Mouse (Mus musculus): Measurements from ENCODE around the gene Lmf1. TPM values are rescaled to one million over a fixed set of nuclear protein-coding genes. Genes with fewer than 3 reads are reported as not detected.

The Lmf1 gene
- polyA plus RNA-seq, 1 experiment from 2014 or later: 18.1 TPM

GRCm38 (mm10) chr17:25635387-25635786 lies 56.5 kb downstream of the Lmf1 start:
- Histone ChIP-seq H3K9me3 (no peaks in the 10 kb centered on the region), H3K27me3 (no peaks in the 10 kb centered on the region), H3K4me3 (no peak overlapping the region), H3K4me1 (peaks cover 22% of the 10 kb centered on the region), H3K27ac (replicated peaks) (no peak overlapping the region), H3K4me2 (replicated peaks) (no peak overlapping the region), H3K9ac (replicated peaks) (no peak overlapping the region), H3K36me3 (no peaks in the 10 kb centered on the region)
- ATAC-seq (replicated peaks): no peak
- WGBS: 33% methylated on average over 8 of the region's 8 CpGs

- Histone ChIP-seq H3K4me2 (replicated peaks) (no peak overlapping the region), H3K4me3 (no peak overlapping the region), H3K27ac (replicated peaks) (no peak overlapping the region), H3K4me1 (peaks cover 24% of the 10 kb centered on the region), H3K9ac (replicated peaks) (no peak overlapping the region), H3K36me3 (no peaks in the 10 kb centered on the region), H3K9me3 (no peaks in the 10 kb centered on the region), H3K27me3 (no peaks in the 10 kb centered on the region)
- no peak for ATAC-seq (replicated peaks)
- 80% methylated on average over 5 of the region's 5 CpGs for WGBS
Measured at GRCm38 (mm10) chr17:25635806-25636205, 56.9 kb downstream of the Lmf1 start.

GRCm38 (mm10) chr17:25637986-25638385 lies 59.1 kb downstream of the Lmf1 start:
- WGBS: 77% methylated on average over 7 of the region's 7 CpGs
- Histone ChIP-seq H3K9ac (replicated peaks) (no peak overlapping the region), H3K9me3 (no peaks in the 10 kb centered on the region), H3K36me3 (no peaks in the 10 kb centered on the region), H3K4me2 (replicated peaks) (no peak overlapping the region), H3K4me1 (peaks cover 33% of the 10 kb centered on the region), H3K27ac (replicated peaks) (no peak overlapping the region), H3K4me3 (no peak overlapping the region), H3K27me3 (no peaks in the 10 kb centered on the region)
- ATAC-seq (replicated peaks): no peak

- no peak overlapping the region for H3K27ac ChIP-seq (replicated peaks)
- no peak overlapping the region for H3K4me3 ChIP-seq
- no peak overlapping the region for H3K9ac ChIP-seq (replicated peaks)
- ATAC-seq (replicated peaks): no peak
- H3K4me2 ChIP-seq (replicated peaks): no peak overlapping the region
- peaks cover 38% of the 10 kb centered on the region for H3K4me1 ChIP-seq
- no peaks in the 10 kb centered on the region for H3K9me3 ChIP-seq
- no peaks in the 10 kb centered on the region for H3K36me3 ChIP-seq
- WGBS: 94% methylated on average over 4 of the region's 4 CpGs
- no peaks in the 10 kb centered on the region for H3K27me3 ChIP-seq
Measured at GRCm38 (mm10) chr17:25638442-25638841, 59.6 kb downstream of the Lmf1 start.

- Histone ChIP-seq H3K4me1 (peaks cover 22% of the 10 kb centered on the region), H3K36me3 (no peaks in the 10 kb centered on the region), H3K4me3 (no peak overlapping the region), H3K27me3 (no peaks in the 10 kb centered on the region), H3K27ac (replicated peaks) (peak overlapping the region; percentile 12; the same call in 1 of the 2 replicates), H3K9ac (replicated peaks) (no peak overlapping the region), H3K4me2 (replicated peaks) (no peak overlapping the region), H3K9me3 (no peaks in the 10 kb centered on the region)
- ATAC-seq (replicated peaks): no peak
- WGBS: 31% methylated on average over 4 of the region's 4 CpGs
Measured at GRCm38 (mm10) chr17:25640956-25641355, 62.1 kb downstream of the Lmf1 start.

GRCm38 (mm10) chr17:25642032-25642431 lies 63.1 kb downstream of the Lmf1 start:
- ATAC-seq (replicated peaks): no peak
- Histone ChIP-seq H3K27me3 (no peaks in the 10 kb centered on the region), H3K27ac (replicated peaks) (no peak overlapping the region), H3K9ac (replicated peaks) (no peak overlapping the region), H3K36me3 (no peaks in the 10 kb centered on the region), H3K4me3 (no peak overlapping the region), H3K4me1 (peaks cover 21% of the 10 kb centered on the region), H3K4me2 (replicated peaks) (no peak overlapping the region), H3K9me3 (no peaks in the 10 kb centered on the region)
- WGBS: 80% methylated on average over 8 of the region's 8 CpGs

- H3K36me3 ChIP-seq: no peaks in the 10 kb centered on the region
- H3K4me2 ChIP-seq (replicated peaks): no peak overlapping the region
- H3K27me3 ChIP-seq: no peaks in the 10 kb centered on the region
- no peak overlapping the region for H3K4me3 ChIP-seq
- peak; percentile 55; the same call in 1 of the 2 replicates for ATAC-seq (replicated peaks)
- WGBS: 53% methylated on average over 13 of the region's 13 CpGs
- no peaks in the 10 kb centered on the region for H3K9me3 ChIP-seq
- no peak overlapping the region for H3K27ac ChIP-seq (replicated peaks)
- H3K4me1 ChIP-seq: peaks cover 21% of the 10 kb centered on the region
- no peak overlapping the region for H3K9ac ChIP-seq (replicated peaks)
Measured at GRCm38 (mm10) chr17:25643517-25644294, 64.8 kb downstream of the Lmf1 start.

GRCm38 (mm10) chr17:25644761-25645160 lies 65.9 kb downstream of the Lmf1 start:
- H3K9me3 ChIP-seq: no peaks in the 10 kb centered on the region
- peaks cover 21% of the 10 kb centered on the region for H3K4me1 ChIP-seq
- H3K27ac ChIP-seq (replicated peaks): no peak overlapping the region
- H3K9ac ChIP-seq (replicated peaks): no peak overlapping the region
- ATAC-seq (replicated peaks): no peak
- H3K4me3 ChIP-seq: no peak overlapping the region
- H3K36me3 ChIP-seq: no peaks in the 10 kb centered on the region
- no peaks in the 10 kb centered on the region for H3K27me3 ChIP-seq
- 97% methylated on average over 3 of the region's 3 CpGs for WGBS
- no peak overlapping the region for H3K4me2 ChIP-seq (replicated peaks)

DNA sequence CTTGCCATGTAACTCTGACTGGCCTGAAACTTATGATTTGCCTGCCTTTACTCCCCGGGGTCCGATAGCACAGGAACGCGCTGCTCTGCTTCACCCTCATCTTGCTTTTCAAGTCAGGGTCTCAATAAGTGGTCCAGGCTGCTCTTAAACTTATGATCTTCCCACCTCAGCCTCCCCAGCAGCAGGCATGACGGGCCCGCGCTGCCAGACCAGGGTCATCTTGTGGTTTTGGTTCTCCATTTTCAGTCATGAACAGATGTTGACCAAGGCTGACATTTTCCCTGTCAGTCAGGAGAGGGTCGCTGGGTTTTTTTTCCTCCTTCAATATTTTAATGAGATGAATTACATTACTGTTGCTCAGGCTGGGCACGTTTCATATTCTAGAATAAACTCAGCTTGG lies 66.8 kb downstream of the Lmf1 start:
- H3K4me2 ChIP-seq (replicated peaks): no peak overlapping the region
- WGBS: 91% methylated on average over 9 of the region's 9 CpGs
- H3K36me3 ChIP-seq: no peaks in the 10 kb centered on the region
- ATAC-seq (replicated peaks): no peak
- H3K27me3 ChIP-seq: no peaks in the 10 kb centered on the region
- H3K9ac ChIP-seq (replicated peaks): no peak overlapping the region
- H3K4me3 ChIP-seq: no peak overlapping the region
- H3K9me3 ChIP-seq: no peaks in the 10 kb centered on the region
- peaks cover 21% of the 10 kb centered on the region for H3K4me1 ChIP-seq
- H3K27ac ChIP-seq (replicated peaks): no peak overlapping the region

DNA sequence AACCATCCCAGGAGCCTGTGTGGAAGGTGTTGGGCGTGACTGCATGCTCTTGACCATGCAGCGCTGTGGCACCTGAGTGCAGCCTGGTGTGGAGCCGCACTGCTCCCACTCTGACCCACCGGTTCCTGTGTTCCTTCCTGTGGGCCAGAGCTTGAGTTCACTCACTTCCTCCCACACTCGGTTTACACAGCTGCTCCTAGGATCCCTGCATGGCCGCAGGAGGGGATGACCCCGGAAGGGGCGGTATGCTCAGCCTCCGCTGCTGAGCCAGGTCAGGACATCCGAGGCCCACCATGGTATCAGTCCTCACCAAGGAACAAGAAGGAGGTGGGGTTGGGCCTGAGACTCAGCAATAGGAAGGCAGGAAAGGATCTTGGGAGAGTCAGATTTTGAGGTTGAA lies 69.0 kb downstream of the Lmf1 start:
- Histone ChIP-seq H3K9ac (replicated peaks) (no peak overlapping the region), H3K4me3 (no peak overlapping the region), H3K27me3 (no peaks in the 10 kb centered on the region), H3K36me3 (no peaks in the 10 kb centered on the region), H3K4me2 (replicated peaks) (no peak overlapping the region), H3K9me3 (no peaks in the 10 kb centered on the region), H3K27ac (replicated peaks) (no peak overlapping the region), H3K4me1 (peaks cover 12% of the 10 kb centered on the region)
- no peak for ATAC-seq (replicated peaks)
- 90% methylated on average over 10 of the region's 10 CpGs for WGBS

DNA sequence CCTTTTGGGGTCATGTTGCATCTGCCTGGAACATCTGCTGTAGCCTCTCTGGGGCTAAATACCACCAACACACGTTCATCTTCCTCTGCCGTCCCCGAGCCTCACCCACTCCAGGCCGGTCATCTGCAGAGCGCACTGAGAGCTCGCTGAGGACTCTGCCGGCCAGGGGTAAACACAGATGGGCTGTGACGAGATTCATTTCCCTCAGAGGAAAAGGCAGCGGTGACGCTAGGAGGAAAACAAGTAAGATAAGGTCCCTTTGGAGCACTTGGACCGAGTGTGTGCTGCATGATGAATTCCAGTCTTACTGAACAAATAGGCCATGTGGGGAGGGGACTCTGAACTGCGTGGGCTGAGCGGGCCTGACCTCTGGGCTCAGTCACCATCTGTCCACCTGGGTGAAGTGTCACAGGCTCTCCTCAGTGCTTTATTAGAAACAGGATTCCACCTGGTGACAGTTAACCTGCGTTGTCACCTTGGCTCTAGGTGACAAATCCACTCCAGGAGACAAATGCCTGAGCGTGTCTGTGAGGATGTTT lies 69.9 kb downstream of the Lmf1 start:
- no peak for ATAC-seq (replicated peaks)
- no peak overlapping the region for H3K27ac ChIP-seq (replicated peaks)
- H3K9me3 ChIP-seq: no peaks in the 10 kb centered on the region
- H3K27me3 ChIP-seq: no peaks in the 10 kb centered on the region
- WGBS: 90% methylated on average over 15 of the region's 15 CpGs
- no peak overlapping the region for H3K4me3 ChIP-seq
- no peak overlapping the region for H3K4me2 ChIP-seq (replicated peaks)
- no peaks in the 10 kb centered on the region for H3K36me3 ChIP-seq
- peaks cover 3% of the 10 kb centered on the region; the same call in 1 of the 2 replicates for H3K4me1 ChIP-seq
- H3K9ac ChIP-seq (replicated peaks): no peak overlapping the region

DNA sequence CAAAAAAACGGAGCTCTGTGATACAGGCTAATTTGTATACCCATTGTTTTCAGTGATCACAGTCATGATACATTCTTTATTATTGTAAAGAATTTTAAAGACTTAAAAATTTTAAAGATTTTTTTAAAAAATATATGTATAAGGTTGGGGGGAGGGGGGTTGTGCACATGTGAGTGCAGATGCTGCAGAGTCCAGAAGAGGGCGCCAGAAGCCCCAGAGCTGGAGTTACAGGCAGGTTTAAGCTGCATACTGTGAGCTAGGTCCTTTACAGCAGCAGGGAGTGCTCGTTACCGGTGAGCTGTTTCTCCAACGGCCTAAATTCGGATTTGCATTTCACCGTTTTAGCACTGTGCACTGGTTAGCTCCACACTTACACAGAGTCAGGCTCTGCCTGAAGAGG lies 71.8 kb downstream of the Lmf1 start:
- H3K4me3 ChIP-seq: no peak overlapping the region
- no peak for ATAC-seq (replicated peaks)
- H3K9ac ChIP-seq (replicated peaks): no peak overlapping the region
- no peak overlapping the region for H3K27ac ChIP-seq (replicated peaks)
- no peak overlapping the region for H3K4me2 ChIP-seq (replicated peaks)
- WGBS: 84% methylated on average over 7 of the region's 7 CpGs
- no peaks in the 10 kb centered on the region for H3K4me1 ChIP-seq
- no peaks in the 10 kb centered on the region for H3K36me3 ChIP-seq
- H3K27me3 ChIP-seq: no peaks in the 10 kb centered on the region
- H3K9me3 ChIP-seq: no peaks in the 10 kb centered on the region

GRCm38 (mm10) chr17:25652272-25652671 lies 73.4 kb downstream of the Lmf1 start:
- no peak overlapping the region for H3K9ac ChIP-seq (replicated peaks)
- H3K27ac ChIP-seq (replicated peaks): no peak overlapping the region
- WGBS: 86% methylated on average over 8 of the region's 8 CpGs
- no peaks in the 10 kb centered on the region for H3K4me1 ChIP-seq
- H3K4me3 ChIP-seq: no peak overlapping the region
- ATAC-seq (replicated peaks): no peak
- H3K36me3 ChIP-seq: no peaks in the 10 kb centered on the region
- no peak overlapping the region for H3K4me2 ChIP-seq (replicated peaks)
- H3K9me3 ChIP-seq: no peaks in the 10 kb centered on the region
- no peaks in the 10 kb centered on the region for H3K27me3 ChIP-seq
